Mouse (Mus musculus): ENCODE measurements around the gene 4930438A08Rik.

Gene 4930438A08Rik

DNA sequence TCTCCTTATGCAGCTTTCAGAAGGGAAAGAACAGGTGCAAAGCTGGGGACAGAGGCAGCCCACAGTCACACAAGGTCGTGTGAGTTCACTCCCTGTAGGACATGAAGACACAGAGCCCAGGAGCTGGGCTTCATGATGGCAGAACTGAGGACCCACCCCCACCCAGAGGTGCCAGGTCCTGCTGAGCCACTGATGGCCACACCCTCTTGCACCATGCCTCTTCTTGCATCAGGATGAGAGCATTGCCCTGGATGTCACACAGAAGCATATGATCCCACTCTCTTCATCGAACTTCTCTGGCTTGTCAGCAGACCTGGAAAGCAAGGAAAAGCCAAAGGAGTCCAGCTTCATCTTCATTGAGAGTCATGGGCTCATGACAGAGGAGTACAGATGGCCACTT is at the start of gene 4930438A08Rik:
Gene 4930438A08Rik, plus strand, starts transcription at position 228 of the 400 bp plus-strand sequence.
- POLR2A ChIA-PET = interaction anchor here in 1 of 4 experiments (0.7 kb wide), 1 partner anchor 39 kb away, joined by 3 read pairs; no protein-coding TSS in a partner anchor
- CTCF ChIA-PET = no interaction called here

GRCm38 (mm10) chr11:58224872-58225271 is 49.7 kb upstream of the 4930438A08Rik start:
- CTCF ChIA-PET = interaction anchor here (0.6 to 2.5 kb wide), 31 partner anchors 8 to 641 kb away, joined by 3 to 16 read pairs (median 4); partner anchors contain the start of genes Igtp (in 1 of the 4) and Irgm2 (in 1 of the 4)
- POLR2A ChIA-PET = interaction anchor here (0.6 to 1.5 kb wide), 8 partner anchors 9 to 213 kb away, joined by 3 to 4 read pairs (median 4); no protein-coding TSS in a partner anchor

DNA sequence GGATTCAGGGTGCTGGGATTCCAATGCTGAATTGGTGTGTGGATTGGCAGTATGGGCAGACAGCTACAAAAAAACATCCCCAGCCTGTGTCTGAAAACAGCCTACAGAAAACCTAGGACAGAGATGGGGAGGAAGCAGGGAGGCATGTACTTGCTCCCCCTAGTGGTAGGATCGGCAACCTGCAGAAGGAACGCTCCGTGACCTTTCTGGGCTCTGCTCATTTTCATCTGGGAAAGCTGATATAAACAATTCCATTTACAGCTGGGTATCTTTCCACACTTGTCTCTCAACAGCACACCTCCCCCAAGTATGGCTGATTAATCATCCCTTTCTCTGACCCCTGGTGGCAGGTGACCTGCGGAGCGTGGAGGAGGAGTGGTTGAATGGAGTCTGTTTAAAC is 48.9 kb upstream of the 4930438A08Rik start:
- CTCF ChIA-PET = interaction anchor here (0.5 to 2.5 kb wide), 35 partner anchors 9 to 641 kb away, joined by 3 to 16 read pairs (median 4); partner anchors contain the start of genes Igtp (in 1 of the 4) and Irgm2 (in 1 of the 4)
- POLR2A ChIA-PET = interaction anchor here in 3 of 4 experiments (0.6 to 1.5 kb wide), 6 partner anchors 10 to 162 kb away, joined by 3 to 4 read pairs (median 4); no protein-coding TSS in a partner anchor

DNA sequence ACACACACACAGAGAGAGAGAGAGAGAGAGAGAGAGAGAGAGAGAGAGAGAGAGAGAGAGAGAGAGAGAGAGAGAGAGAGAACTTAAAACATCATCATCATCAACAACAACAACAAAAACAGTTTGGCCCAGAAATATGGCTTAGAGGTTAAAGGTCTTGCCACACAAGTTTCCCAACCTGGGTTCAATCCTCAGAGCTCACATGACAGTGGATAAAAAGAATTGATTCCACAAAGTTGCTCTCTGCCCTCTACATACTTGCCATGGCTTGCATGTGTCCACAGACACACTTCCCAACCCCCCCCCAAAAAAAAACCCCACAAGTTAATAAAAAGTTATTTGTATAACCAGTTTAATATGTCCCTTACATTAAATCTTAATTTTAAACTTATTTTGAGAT is 48.2 kb upstream of the 4930438A08Rik start:
- ChIA-PET POLR2A (interaction anchor here in 1 of 4 experiments (1.5 kb wide), 1 partner anchor 13 kb away, joined by 4 read pairs; no protein-coding TSS in a partner anchor), CTCF (interaction anchor here in 3 of 4 experiments (0.6 to 1.5 kb wide), 3 partner anchors 9 to 39 kb away, joined by 3 to 5 read pairs (median 5); no protein-coding TSS in a partner anchor)

DNA sequence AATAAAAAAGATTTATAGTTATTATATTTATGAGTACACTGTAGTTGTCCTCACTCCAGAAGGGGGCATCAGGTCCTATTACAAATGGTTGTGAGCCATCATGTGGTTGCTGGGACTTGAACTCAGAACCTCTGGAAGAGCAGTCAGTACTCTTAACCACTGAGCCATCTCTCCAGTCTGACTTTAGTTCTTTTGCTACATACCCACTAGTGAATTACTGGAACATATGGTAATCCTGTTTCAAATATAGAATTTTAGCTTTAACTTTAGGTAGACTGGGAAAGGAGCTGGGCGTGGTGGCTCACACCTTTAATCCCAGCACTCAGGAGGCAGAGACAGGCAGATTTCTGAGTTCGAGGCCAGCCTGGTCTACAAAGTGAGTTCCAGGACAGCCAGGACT is 46.6 kb upstream of the 4930438A08Rik start:
- CTCF ChIA-PET = interaction anchor here in 1 of 4 experiments (0.6 kb wide), 1 partner anchor 952 kb away, joined by 3 read pairs; no protein-coding TSS in a partner anchor
- POLR2A ChIA-PET = interaction anchor here in 1 of 4 experiments (0.6 kb wide), 1 partner anchor 1504 kb away, joined by 10 read pairs; no protein-coding TSS in a partner anchor

DNA sequence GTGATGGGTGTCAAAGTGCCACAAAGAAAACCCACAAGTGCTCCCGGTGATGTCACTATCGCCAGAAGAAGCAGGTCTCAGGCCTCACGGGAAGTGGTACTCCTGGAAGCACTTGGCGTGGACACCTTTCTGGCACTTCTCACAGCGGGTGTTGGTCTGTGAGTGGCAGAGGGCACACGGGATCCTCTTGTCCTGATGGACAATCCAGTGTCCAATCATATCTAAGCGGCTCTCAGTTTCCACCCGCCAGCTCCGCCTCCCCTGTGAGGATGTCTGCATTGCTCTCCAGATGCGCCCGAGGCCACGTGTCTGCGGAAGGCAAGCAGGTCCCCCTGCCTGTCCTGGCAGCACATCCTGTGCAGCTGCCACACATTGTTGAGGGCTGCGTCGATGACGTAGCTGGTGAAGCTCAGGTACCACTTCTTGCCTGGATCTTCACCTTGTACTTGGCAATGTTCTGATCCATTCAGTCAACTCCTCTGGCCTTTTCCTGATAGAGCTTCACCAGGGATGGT is 44.1 kb upstream of the 4930438A08Rik start:
- POLR2A ChIA-PET = interaction anchor here in 2 of 4 experiments (1.0 to 1.2 kb wide), 3 partner anchors 9 to 51 kb away, joined by 3 to 5 read pairs (median 4); no protein-coding TSS in a partner anchor
- CTCF ChIA-PET = interaction anchor here in 2 of 4 experiments (0.5 to 1.0 kb wide), 2 partner anchors 9 to 52 kb away, joined by 3 read pairs; no protein-coding TSS in a partner anchor

DNA sequence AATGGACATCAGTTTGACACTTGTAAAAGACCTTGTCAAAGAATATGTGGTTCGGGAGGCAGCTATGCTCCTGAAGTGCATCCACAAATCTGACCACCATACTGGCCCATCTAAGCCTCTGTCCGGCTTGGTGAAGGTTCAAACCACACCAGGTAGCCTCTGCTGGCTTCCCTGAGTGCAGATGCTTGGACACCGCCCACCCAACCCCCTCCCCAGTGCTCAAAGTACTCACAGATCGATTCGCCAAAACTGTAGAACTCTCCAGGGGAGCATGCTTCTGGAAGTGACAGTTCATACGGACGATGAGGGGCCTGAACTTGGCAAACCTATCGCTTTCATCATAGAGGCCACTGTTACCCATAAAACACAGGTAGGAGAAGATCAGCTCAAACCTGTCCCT is 43.4 kb upstream of the 4930438A08Rik start:
- ChIA-PET POLR2A (interaction anchor here in 2 of 4 experiments (1.1 to 1.2 kb wide), 2 partner anchors 16 to 52 kb away, joined by 3 to 5 read pairs; no protein-coding TSS in a partner anchor), CTCF (interaction anchor here in 1 of 4 experiments (1.0 kb wide), 1 partner anchor 8 kb away, joined by 3 read pairs; no protein-coding TSS in a partner anchor)

GRCm38 (mm10) chr11:58234551-58234950 is 40.0 kb upstream of the 4930438A08Rik start:
- ChIA-PET POLR2A (interaction anchor here in 1 of 4 experiments (0.6 kb wide), 2 partner anchors 224 to 640 kb away, joined by 3 to 8 read pairs; no protein-coding TSS in a partner anchor), CTCF (interaction anchor here in 3 of 4 experiments (1.0 to 1.5 kb wide), 4 partner anchors 9 to 119 kb away, joined by 3 to 4 read pairs (median 3); no protein-coding TSS in a partner anchor)

DNA sequence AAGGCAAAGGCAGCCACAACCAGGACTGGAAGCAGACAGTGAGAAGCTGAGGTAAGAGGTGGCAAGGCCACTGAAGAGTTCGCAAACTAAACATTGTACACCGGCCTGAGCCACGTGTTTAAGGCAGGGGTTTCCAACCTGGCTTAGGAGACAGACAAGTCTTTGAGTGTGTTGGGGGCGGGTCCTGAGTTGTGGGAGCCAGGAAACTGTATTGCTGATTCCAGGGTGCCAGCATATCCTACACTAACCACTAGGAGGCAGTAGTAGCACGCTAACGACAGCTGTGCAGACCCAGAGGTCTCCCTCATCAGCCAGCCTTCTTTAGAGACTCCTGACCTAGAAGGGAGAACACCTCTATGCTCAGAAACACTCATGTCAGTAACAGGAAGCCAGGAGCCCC is 39.4 kb upstream of the 4930438A08Rik start:
- ChIA-PET POLR2A (interaction anchor here in 3 of 4 experiments (0.5 to 0.6 kb wide), 4 partner anchors 72 to 639 kb away, joined by 3 to 8 read pairs (median 5); no protein-coding TSS in a partner anchor), CTCF (interaction anchor here (0.6 to 1.5 kb wide), 10 partner anchors 9 to 118 kb away, joined by 3 to 5 read pairs (median 4); no protein-coding TSS in a partner anchor)

- POLR2A ChIA-PET = interaction anchor here in 3 of 4 experiments (0.6 to 2.3 kb wide), 28 partner anchors 9 to 924 kb away, joined by 3 to 12 read pairs (median 4); partner anchors contain the start of genes Gemin5 (in 2 of the 3), Sh3bp5l (in 2 of the 3), Zfp672 (in 2 of the 3) and Zfp692 (in 2 of the 3)
- CTCF ChIA-PET = interaction anchor here (0.5 to 2.3 kb wide), 47 partner anchors 9 to 666 kb away, joined by 3 to 20 read pairs (median 4); partner anchors contain the start of genes 2810021J22Rik (in 1 of the 4), Gemin5 (in 1 of the 4), Igtp (in 1 of the 4) and Irgm2 (in 1 of the 4)
Observed at GRCm38 (mm10) chr11:58238840-58239791, 35.5 kb upstream of the 4930438A08Rik start.

DNA sequence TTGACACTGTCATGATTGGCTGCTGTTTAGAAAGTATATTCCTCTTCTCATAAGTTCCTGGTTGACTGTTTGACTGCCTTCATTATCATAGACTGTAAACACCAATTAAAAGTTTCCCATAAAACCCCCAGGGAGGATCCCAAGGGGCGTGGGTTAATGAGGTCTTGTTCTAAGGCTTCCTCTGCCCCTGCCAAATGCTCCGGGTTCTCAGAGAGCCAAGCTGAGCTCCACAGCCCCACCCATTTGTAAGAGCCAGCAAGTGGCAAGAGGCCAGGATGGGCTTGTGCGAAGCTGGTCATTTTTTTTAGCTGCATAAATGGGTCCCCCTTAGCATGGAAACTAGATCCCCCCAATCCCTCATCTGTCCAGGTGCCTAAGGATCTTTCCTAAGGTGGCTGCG is 27.3 kb upstream of the 4930438A08Rik start:
- CTCF ChIA-PET = interaction anchor here in 2 of 4 experiments (0.6 to 0.7 kb wide), 2 partner anchors 21 to 48 kb away, joined by 3 to 6 read pairs; partner anchors contain the start of gene Igtp (in 1 of the 2)
- POLR2A ChIA-PET = interaction anchor here in 1 of 4 experiments (0.6 kb wide), 1 partner anchor 554 kb away, joined by 4 read pairs; no protein-coding TSS in a partner anchor

DNA sequence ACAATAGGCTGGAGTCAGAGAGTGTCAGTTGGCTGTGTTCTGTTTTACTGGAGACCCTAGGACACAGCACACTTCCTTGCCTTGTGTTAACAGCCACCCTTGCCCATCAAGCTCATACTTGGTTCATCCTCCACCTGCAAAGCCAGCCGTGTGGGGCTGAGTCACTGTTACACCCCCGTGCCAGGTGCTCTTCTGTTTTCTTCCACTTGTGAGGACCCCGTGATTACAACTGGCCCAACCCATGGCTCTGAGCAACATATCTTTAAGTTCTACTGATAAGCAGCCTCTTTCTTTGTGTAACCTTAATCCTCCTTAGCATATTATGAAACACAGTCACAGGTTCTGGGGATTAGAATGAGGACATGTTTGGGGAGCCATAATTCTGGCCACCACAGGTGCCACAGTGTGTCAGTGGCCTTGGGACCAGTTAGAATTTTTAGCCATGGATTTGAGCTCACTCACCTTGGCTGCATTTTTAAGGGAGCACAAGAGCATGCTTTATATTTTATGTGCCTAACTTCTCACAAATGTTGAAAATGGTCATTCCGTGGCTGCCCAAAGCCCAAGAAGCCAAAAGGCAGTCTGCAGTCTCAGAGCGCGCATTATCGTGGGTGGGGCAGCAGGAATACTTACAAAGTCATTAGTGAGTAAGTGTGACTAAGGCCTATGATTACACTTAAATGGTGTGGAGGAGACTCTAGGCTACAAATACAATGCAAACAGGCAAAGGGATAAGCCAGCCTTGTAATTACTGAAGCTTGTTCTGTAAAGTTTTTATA is 25.2 kb upstream of the 4930438A08Rik start:
- POLR2A ChIA-PET = interaction anchor here in 2 of 4 experiments (0.8 to 1.7 kb wide), 2 partner anchors 10 to 50 kb away, joined by 6 read pairs; no protein-coding TSS in a partner anchor
- CTCF ChIA-PET = interaction anchor here in 1 of 4 experiments (2.1 kb wide), 1 partner anchor 14 kb away, joined by 5 read pairs; no protein-coding TSS in a partner anchor

GRCm38 (mm10) chr11:58250550-58250949 is 24.0 kb upstream of the 4930438A08Rik start:
- ChIA-PET CTCF (interaction anchor here in 3 of 4 experiments (0.7 to 2.1 kb wide), 3 partner anchors 12 to 475 kb away, joined by 3 to 5 read pairs (median 4); no protein-coding TSS in a partner anchor), POLR2A (interaction anchor here in 2 of 4 experiments (0.6 to 1.7 kb wide), 4 partner anchors 9 to 471 kb away, joined by 3 to 6 read pairs (median 6); no protein-coding TSS in a partner anchor)

- POLR2A ChIA-PET = interaction anchor here in 2 of 4 experiments (0.7 kb wide), 2 partner anchors 118 to 192 kb away, joined by 4 to 5 read pairs; no protein-coding TSS in a partner anchor
Observed at GRCm38 (mm10) chr11:58254411-58254810, 20.2 kb upstream of the 4930438A08Rik start.

DNA sequence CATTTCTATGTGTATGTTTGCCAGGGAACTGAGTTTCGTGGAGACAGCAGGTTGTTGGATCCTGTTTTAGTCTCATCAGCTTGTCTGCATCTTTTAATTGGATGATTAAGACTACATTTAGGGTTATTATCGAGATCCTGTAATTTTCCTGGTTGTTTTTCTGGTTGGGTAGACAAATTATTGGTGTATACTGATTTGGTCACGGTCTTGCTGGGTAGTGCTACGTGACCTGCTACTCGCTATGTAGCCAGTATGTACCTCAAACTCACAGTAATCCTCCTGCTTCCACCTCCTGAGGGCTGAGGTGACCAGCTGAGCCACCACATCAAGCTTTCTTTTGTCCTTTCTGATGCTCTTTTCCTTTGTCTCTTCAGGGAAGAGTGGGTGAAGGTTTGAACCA is 16.8 kb upstream of the 4930438A08Rik start:
- ChIA-PET POLR2A (no interaction called here), CTCF (interaction anchor here in 1 of 4 experiments (0.6 kb wide), 1 partner anchor 265 kb away, joined by 5 read pairs; no protein-coding TSS in a partner anchor)

More at GRCm38 (mm10) chr11:58254411-58254810, 20.2 kb upstream of the 4930438A08Rik start:
- CTCF ChIA-PET = interaction anchor here in 3 of 4 experiments (0.7 to 0.9 kb wide), 3 partner anchors 53 to 457 kb away, joined by 3 to 5 read pairs (median 3); no protein-coding TSS in a partner anchor

DNA sequence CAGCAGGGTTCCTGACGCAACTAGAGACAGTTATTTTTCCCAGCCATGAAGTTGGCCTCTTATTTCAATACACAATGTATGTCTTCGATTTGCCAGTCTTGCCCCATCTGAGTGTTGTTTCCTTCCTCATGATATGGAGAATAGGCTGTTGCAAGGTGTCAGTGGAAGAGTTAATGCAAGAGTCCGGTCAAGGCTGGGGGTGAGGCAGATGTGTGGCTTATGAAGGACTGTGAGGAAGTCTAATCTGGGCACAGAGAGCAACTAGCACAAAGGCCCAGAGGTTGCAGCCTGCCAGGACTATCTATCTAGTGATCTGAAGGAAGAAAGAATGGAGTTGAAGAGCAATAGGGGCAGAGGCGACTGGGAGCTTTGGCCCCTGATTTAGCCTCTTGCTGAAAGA is 14.4 kb upstream of the 4930438A08Rik start:
- ChIA-PET POLR2A (interaction anchor here in 1 of 4 experiments (1.1 kb wide), 1 partner anchor 12 kb away, joined by 3 read pairs; no protein-coding TSS in a partner anchor), CTCF (interaction anchor here in 1 of 4 experiments (1.5 kb wide), 1 partner anchor 34 kb away, joined by 3 read pairs; no protein-coding TSS in a partner anchor)
